Mouse (Mus musculus) B cell, adult 67 days (primary cell): Measurements from ENCODE around the gene Ap4m1. TPM values are rescaled to one million over a fixed set of nuclear protein-coding genes. Genes with fewer than 3 reads are reported as not detected.

Experiments
- total RNA-seq, 2 experiments: library from RNA; stranded (reverse); gene quantifications; 4 replicates each; pipeline ENCODE4 v1.2.4; 2023

The Ap4m1 gene
- 10 to 100 TPM; 34.1 to 40.9 TPM for total RNA-seq

GRCm38 (mm10) chr5:138171695-138172491 is at the start of gene Ap4m1, which contains the start of gene Mcm7:
TSS of gene Ap4m1 (plus strand) at chr5:138172002.
TSS of gene Mcm7 (minus strand) at chr5:138172422.

GRCm38 (mm10) chr5:138155443-138155976 is 16.3 kb upstream of the Ap4m1 start, which contains the start of gene Zfp113:
TSS of gene Zfp113 (minus strand) at chr5:138155744.

GRCm38 (mm10) chr5:138160842-138161665 is 10.7 kb upstream of the Ap4m1 start, which contains the start of gene Cops6:
TSS of gene Cops6 (plus strand) at chr5:138161071.

GRCm38 (mm10) chr5:138186950-138187638 is 15.3 kb downstream of the Ap4m1 start, which contains the start of the genes Taf6 and Cnpy4:
TSS of gene Taf6 (minus strand) at chr5:138187451.
TSS of gene Cnpy4 (plus strand) at chr5:138187485.

GRCm38 (mm10) chr5:138193771-138194727 is 22.2 kb downstream of the Ap4m1 start, which contains the start of gene Mblac1:
TSS of gene Mblac1 (plus strand) at chr5:138194314.

GRCm38 (mm10) chr5:138225700-138226099 is 53.9 kb downstream of the Ap4m1 start, which contains the start of gene Nxpe5:
TSS of gene Nxpe5 (plus strand) at chr5:138225898.

Other genes with a start within 250 kb of the Ap4m1 start
- gene Gjc3, start 208.9 kb upstream of the Ap4m1 start, total RNA-seq = not detected
- not detected for gene Azgp1, start 190.5 kb upstream of the Ap4m1 start, total RNA-seq
- not detected for gene Smok3a, start 150.7 kb upstream of the Ap4m1 start, total RNA-seq
- not detected for gene Smok3b, start 150.6 kb upstream of the Ap4m1 start, total RNA-seq
- not detected for gene Smok3c, start 118.8 kb upstream of the Ap4m1 start, total RNA-seq
- gene Zkscan1, start 86.9 kb upstream of the Ap4m1 start, total RNA-seq = 10 to 100 TPM; 16.3 to 21.6 TPM
- gene Zscan21, start 55.1 kb upstream of the Ap4m1 start, total RNA-seq = 10 to 100 TPM; 10.1 to 14.2 TPM
- gene Zfp113, start 16.3 kb upstream of the Ap4m1 start, total RNA-seq = 10 to 100 TPM in 1 of 2 experiments, 1 to 10 TPM in 1; 9.9 to 13.8 TPM
- 10 to 100 TPM; 51.4 to 60.2 TPM for gene Cops6, start 10.9 kb upstream of the Ap4m1 start, total RNA-seq
- 10 to 100 TPM; 56.1 to 60.8 TPM for gene Mcm7, start 420 bp downstream of the Ap4m1 start, total RNA-seq
- gene Taf6, start 15.4 kb downstream of the Ap4m1 start, total RNA-seq = 10 to 100 TPM; 34.8 to 37.7 TPM
- 10 to 100 TPM; 15.8 to 21.7 TPM for gene Cnpy4, start 15.5 kb downstream of the Ap4m1 start, total RNA-seq
- gene Mblac1, start 22.3 kb downstream of the Ap4m1 start, total RNA-seq = 1 to 10 TPM; 1.6 to 2.4 TPM
- under 1 TPM in 1 of 2 experiments, not detected in 1; 0.23 TPM for gene Nxpe5, start 53.9 kb downstream of the Ap4m1 start, total RNA-seq
- 10 to 100 TPM; 41.9 to 45.1 TPM for gene Lamtor4, start 83.5 kb downstream of the Ap4m1 start, total RNA-seq
- gene BC037034, start 92.0 kb downstream of the Ap4m1 start, total RNA-seq = 10 to 100 TPM; 64.9 to 65.9 TPM
- gene Gal3st4, start 100.8 kb downstream of the Ap4m1 start, total RNA-seq = not detected
- gene Gm43720, start 108.0 kb downstream of the Ap4m1 start, total RNA-seq = not detected
- 1 to 10 TPM; 2.9 to 4.0 TPM for gene Gpc2, start 108.0 kb downstream of the Ap4m1 start, total RNA-seq
- gene Stag3, start 108.2 kb downstream of the Ap4m1 start, total RNA-seq = not detected
- 1 to 10 TPM in 1 of 2 experiments, not detected in 1; 1.0 TPM for gene Pvrig, start 170.0 kb downstream of the Ap4m1 start, total RNA-seq